Mouse (Mus musculus): ENCODE measurements at regions not wholly inside any gene's neighbourhood (a gene's known extent, or its start where the extent isn't known, plus 50 kb on each side); places are given as distances from the start of the nearest gene placed in this dataset.

DNA sequence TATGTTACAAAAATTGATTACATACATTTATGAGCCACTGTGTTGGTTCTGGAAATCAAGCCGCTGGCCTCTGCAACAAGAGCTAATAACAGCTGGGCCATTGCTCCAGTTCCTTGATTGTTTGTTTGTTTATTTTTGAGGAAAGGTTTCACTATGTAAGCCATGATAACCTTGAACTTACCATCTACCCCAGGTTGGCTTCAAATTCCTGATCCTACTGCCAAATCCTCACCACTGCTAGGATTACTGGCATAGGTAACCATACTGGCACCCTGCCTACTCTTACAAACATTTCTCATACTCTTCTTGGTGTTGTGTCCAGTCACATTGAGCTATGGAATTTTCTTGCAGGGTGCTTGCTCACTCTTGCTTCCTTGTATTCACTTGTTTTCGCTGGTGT is 720.6 kb downstream of the Ets1 start:
- Histone ChIP-seq H3K4me3 (ENCODE audit: low read depth, low read length) (no peak overlapping the region), H3K4me2 (replicated peaks; ENCODE audit: low read depth) (no peak overlapping the region), H3K9me3 (ENCODE audit: control insufficient read depth, low read length) (no peaks in the 10 kb centered on the region), H3K27me3 (ENCODE audit: control insufficient read depth, insufficient read depth, low read length) (no peaks in the 10 kb centered on the region), H3K4me1 (replicated peaks; ENCODE audit: control insufficient read depth, insufficient read depth) (no peaks in the 10 kb centered on the region), H3K27ac (replicated peaks) (no peak overlapping the region), H3K36me3 (ENCODE audit: control insufficient read depth, insufficient read depth, low read length) (no peaks in the 10 kb centered on the region), H3K9ac (ENCODE audit: low read length) (no peak overlapping the region)
- ATAC-seq (ENCODE audit: low FRiP score, low TSS enrichment) (no peak), DNase-seq (ENCODE audit: low spot score) (no peak)
- TF ChIP-seq EP300 (optimal IDR thresholded peaks at IDR 0.05) (no peak), CTCF (IDR thresholded peaks at IDR 0.05; ENCODE audit: low read depth) (no peak)
- WGBS: 75% methylated on average over 2 of the region's 2 CpGs

GRCm38 (mm10) chr9:33360966-33361365 is 724.9 kb downstream of the Ets1 start:
- H3K9me3 ChIP-seq (ENCODE audit: control insufficient read depth, low read length): no peaks in the 10 kb centered on the region
- DNase-seq (ENCODE audit: low spot score) (no peak), ATAC-seq (ENCODE audit: low FRiP score, low TSS enrichment) (no peak)
- no peaks in the 10 kb centered on the region for H3K27me3 ChIP-seq (ENCODE audit: control insufficient read depth, insufficient read depth, low read length)
- 70% methylated on average over 5 of the region's 5 CpGs for WGBS
- H3K4me3 ChIP-seq (ENCODE audit: low read depth, low read length): no peak overlapping the region
- no peaks in the 10 kb centered on the region for H3K4me1 ChIP-seq (replicated peaks; ENCODE audit: control insufficient read depth, insufficient read depth)
- no peaks in the 10 kb centered on the region for H3K36me3 ChIP-seq (ENCODE audit: control insufficient read depth, insufficient read depth, low read length)
- H3K4me2 ChIP-seq (replicated peaks; ENCODE audit: low read depth): no peak overlapping the region
- H3K9ac ChIP-seq (ENCODE audit: low read length): no peak overlapping the region
- TF ChIP-seq CTCF (IDR thresholded peaks at IDR 0.05; ENCODE audit: low read depth) (no peak), EP300 (optimal IDR thresholded peaks at IDR 0.05) (no peak)
- H3K27ac ChIP-seq (replicated peaks): no peak overlapping the region

GRCm38 (mm10) chr9:33389170-33389569 is 753.1 kb downstream of the Ets1 start:
- TF ChIP-seq CTCF (IDR thresholded peaks at IDR 0.05; ENCODE audit: low read depth) (no peak), EP300 (optimal IDR thresholded peaks at IDR 0.05) (no peak)
- H3K4me3 ChIP-seq (ENCODE audit: low read depth, low read length): no peak overlapping the region
- H3K9ac ChIP-seq (ENCODE audit: low read length): no peak overlapping the region
- H3K27ac ChIP-seq (replicated peaks): no peak overlapping the region
- ATAC-seq (ENCODE audit: low FRiP score, low TSS enrichment): no peak
- H3K9me3 ChIP-seq (ENCODE audit: control insufficient read depth, low read length): no peaks in the 10 kb centered on the region
- no peaks in the 10 kb centered on the region for H3K4me1 ChIP-seq (replicated peaks; ENCODE audit: control insufficient read depth, insufficient read depth)
- no peaks in the 10 kb centered on the region for H3K36me3 ChIP-seq (ENCODE audit: control insufficient read depth, insufficient read depth, low read length)
- H3K27me3 ChIP-seq (ENCODE audit: control insufficient read depth, insufficient read depth, low read length): no peaks in the 10 kb centered on the region
- DNase-seq (ENCODE audit: low spot score): no peak
- no peak overlapping the region for H3K4me2 ChIP-seq (replicated peaks; ENCODE audit: low read depth)

DNA sequence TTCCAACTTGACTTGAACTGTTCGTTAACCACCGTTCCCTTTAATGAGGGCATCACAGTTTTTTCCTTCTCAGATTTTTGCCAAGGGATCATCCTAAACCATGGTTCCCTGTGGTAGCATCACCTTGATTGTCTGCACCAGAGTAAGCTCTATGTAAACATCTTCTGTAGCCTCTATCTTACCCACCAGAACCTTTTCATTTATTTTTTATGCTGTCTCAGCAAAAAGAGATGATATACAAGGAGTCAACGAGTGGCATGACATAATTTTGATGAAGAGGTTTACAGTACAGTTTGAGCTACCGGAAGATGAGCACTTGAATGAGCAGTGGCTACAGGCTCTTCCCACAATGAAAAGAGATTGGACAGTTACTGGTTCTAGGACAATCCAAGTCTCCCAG is 768.7 kb downstream of the Ets1 start:
- Histone ChIP-seq H3K4me1 (replicated peaks; ENCODE audit: control insufficient read depth, insufficient read depth) (no peaks in the 10 kb centered on the region), H3K27ac (replicated peaks) (no peak overlapping the region), H3K36me3 (ENCODE audit: control insufficient read depth, insufficient read depth, low read length) (no peaks in the 10 kb centered on the region), H3K4me2 (replicated peaks; ENCODE audit: low read depth) (no peak overlapping the region), H3K27me3 (ENCODE audit: control insufficient read depth, insufficient read depth, low read length) (no peaks in the 10 kb centered on the region), H3K4me3 (ENCODE audit: low read depth, low read length) (no peak overlapping the region), H3K9me3 (ENCODE audit: control insufficient read depth, low read length) (no peaks in the 10 kb centered on the region), H3K9ac (ENCODE audit: low read length) (no peak overlapping the region)
- 86% methylated on average over 4 of the region's 4 CpGs for WGBS
- no peak for ATAC-seq (ENCODE audit: low FRiP score, low TSS enrichment)
- TF ChIP-seq CTCF (IDR thresholded peaks at IDR 0.05; ENCODE audit: low read depth): no peak
- TF ChIP-seq EP300 (optimal IDR thresholded peaks at IDR 0.05): no peak
- DNase-seq (ENCODE audit: low spot score): no peak

- H3K4me1 ChIP-seq (replicated peaks; ENCODE audit: control insufficient read depth, insufficient read depth): no peaks in the 10 kb centered on the region
- DNase-seq (ENCODE audit: low spot score): no peak
- no peak for ATAC-seq (ENCODE audit: low FRiP score, low TSS enrichment)
- no peaks in the 10 kb centered on the region for H3K27me3 ChIP-seq (ENCODE audit: control insufficient read depth, insufficient read depth, low read length)
- H3K4me2 ChIP-seq (replicated peaks; ENCODE audit: low read depth): no peak overlapping the region
- no peak overlapping the region for H3K4me3 ChIP-seq (ENCODE audit: low read depth, low read length)
- H3K9me3 ChIP-seq (ENCODE audit: control insufficient read depth, low read length): no peaks in the 10 kb centered on the region
- TF ChIP-seq EP300 (optimal IDR thresholded peaks at IDR 0.05) (no peak), CTCF (IDR thresholded peaks at IDR 0.05; ENCODE audit: low read depth) (no peak)
- no peak overlapping the region for H3K27ac ChIP-seq (replicated peaks)
- no peak overlapping the region for H3K9ac ChIP-seq (ENCODE audit: low read length)
- H3K36me3 ChIP-seq (ENCODE audit: control insufficient read depth, insufficient read depth, low read length): no peaks in the 10 kb centered on the region
- WGBS: 92% methylated on average over 2 of the region's 2 CpGs
These were observed 771.5 kb downstream of the Ets1 start for GRCm38 (mm10) chr9:33407517-33407916.

DNA sequence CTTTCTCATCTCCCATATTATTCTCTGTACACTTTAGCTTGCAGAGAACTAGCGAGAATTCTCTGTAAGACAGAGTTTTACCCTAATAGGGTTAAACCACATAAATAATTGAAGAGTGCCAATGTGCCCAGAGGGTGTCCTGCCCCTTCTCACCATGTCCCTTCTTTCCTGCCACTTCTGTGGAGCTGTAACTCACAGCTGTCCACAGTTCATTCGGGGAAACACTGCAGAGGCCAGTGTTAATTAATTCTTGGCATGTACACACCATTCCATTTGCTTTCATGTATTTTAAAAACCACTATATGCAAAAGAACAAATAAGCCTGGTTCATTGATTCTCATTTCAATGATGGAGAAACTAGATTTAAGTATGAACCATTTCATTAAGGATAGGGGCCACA is 787.8 kb downstream of the Ets1 start:
- Histone ChIP-seq H3K4me1 (replicated peaks; ENCODE audit: control insufficient read depth, insufficient read depth) (no peaks in the 10 kb centered on the region), H3K27me3 (ENCODE audit: control insufficient read depth, insufficient read depth, low read length) (no peaks in the 10 kb centered on the region), H3K4me2 (replicated peaks; ENCODE audit: low read depth) (no peak overlapping the region), H3K36me3 (ENCODE audit: control insufficient read depth, insufficient read depth, low read length) (no peaks in the 10 kb centered on the region), H3K9ac (ENCODE audit: low read length) (no peak overlapping the region), H3K4me3 (ENCODE audit: low read depth, low read length) (no peak overlapping the region), H3K27ac (replicated peaks) (no peak overlapping the region), H3K9me3 (ENCODE audit: control insufficient read depth, low read length) (no peaks in the 10 kb centered on the region)
- TF ChIP-seq CTCF (IDR thresholded peaks at IDR 0.05; ENCODE audit: low read depth) (no peak), EP300 (optimal IDR thresholded peaks at IDR 0.05) (no peak)
- DNase-seq (ENCODE audit: low spot score) (no peak), ATAC-seq (ENCODE audit: low FRiP score, low TSS enrichment) (no peak)
- 45% methylated on average over 2 of the region's 2 CpGs for whole genome bisulfite sequencing

All from stomach, postnatal 0 days (tissue).